Mouse (Mus musculus) R1 (cell line): ENCODE data around the gene Vps18.
A peak's percentile ranks its signal among the peaks of the same experiment; 100 is the strongest.

Source experiments
- DNase-seq: peaks from one replicate; pipeline ENCODE4 v3.0.0-alpha.2; 2018; ENCODE audit warnings: low read depth, low spot score

Gene Vps18

GRCm38 (mm10) chr2:119292281-119292680, 3.7 kb downstream of the Vps18 start:
- DNase-seq, result no peak

- DNase-seq, result no peak
Measured at GRCm38 (mm10) chr2:119292852-119293251, 4.3 kb downstream of the Vps18 start.

GRCm38 (mm10) chr2:119293311-119293710, 4.8 kb downstream of the Vps18 start:
- DNase-seq, result no peak

GRCm38 (mm10) chr2:119293776-119294390, 5.3 kb downstream of the Vps18 start:
- DNase-seq, result no peak

GRCm38 (mm10) chr2:119294411-119294810, 5.9 kb downstream of the Vps18 start:
- no peak for DNase-seq

- DNase-seq, result no peak
Measured at GRCm38 (mm10) chr2:119296756-119297155, 8.2 kb downstream of the Vps18 start.

GRCm38 (mm10) chr2:119297506-119297905, 9.0 kb downstream of the Vps18 start:
- DNase-seq, result no peak

GRCm38 (mm10) chr2:119298330-119298729, 9.8 kb downstream of the Vps18 start:
- DNase-seq, result peak; percentile 70

- DNase-seq, result no peak
Measured at GRCm38 (mm10) chr2:119298839-119299238, 10.3 kb downstream of the Vps18 start.

- peak; percentile 93 for DNase-seq
Measured at GRCm38 (mm10) chr2:119299981-119300818, 11.7 kb downstream of the Vps18 start.

GRCm38 (mm10) chr2:119300819-119301493, 12.4 kb downstream of the Vps18 start:
- DNase-seq, result no peak

- no peak for DNase-seq
Measured at GRCm38 (mm10) chr2:119302876-119303275, 14.3 kb downstream of the Vps18 start.

GRCm38 (mm10) chr2:119304391-119304790, 15.9 kb downstream of the Vps18 start:
- DNase-seq, result no peak

- DNase-seq, result peak; percentile 88
Measured at GRCm38 (mm10) chr2:119304798-119305208, 16.3 kb downstream of the Vps18 start.

GRCm38 (mm10) chr2:119311544-119311943, 23.0 kb downstream of the Vps18 start:
- DNase-seq, result no peak

- no peak for DNase-seq
Measured at GRCm38 (mm10) chr2:119312380-119312958, 23.9 kb downstream of the Vps18 start.

- DNase-seq, result no peak
Measured at GRCm38 (mm10) chr2:119313780-119314479, 25.4 kb downstream of the Vps18 start.

- DNase-seq, result no peak
Measured at GRCm38 (mm10) chr2:119314742-119315310, 26.3 kb downstream of the Vps18 start.

- no peak for DNase-seq
Measured at GRCm38 (mm10) chr2:119318043-119318710, 29.6 kb downstream of the Vps18 start.

- no peak for DNase-seq
Measured at GRCm38 (mm10) chr2:119320571-119320970, 32.0 kb downstream of the Vps18 start.
